Mouse (Mus musculus) heart, adult 2 months (tissue): ENCODE measurements at regions not wholly inside any gene's neighbourhood (a gene's known extent, or its start where the extent isn't known, plus 50 kb on each side); places are given as distances from the start of the nearest gene placed in this dataset.

Experiments
- EP300 ChIP-seq: fragments of 200-500 bp; IDR thresholded peaks from 2 replicates; pipeline ENCODE4 v1.6.1; 2011; ENCODE audit warnings: low read depth, low read length, control low read depth; ENCODE audit not compliant: insufficient read depth
- POLR2A ChIP-seq: fragments of 200-500 bp; IDR thresholded peaks from 2 replicates; pipeline ENCODE4 v1.6.1; 2011; ENCODE audit warnings: mild to moderate bottlenecking, low read depth, low read length, control low read depth; ENCODE audit not compliant: insufficient read depth

GRCm38 (mm10) chr16:55663946-55664345, 174.8 kb downstream of the Nfkbiz start:
- TF ChIP-seq POLR2A (no peak), EP300 (no peak)
